Mouse (Mus musculus) gastrocnemius, adult 2 months (tissue): Measurements from ENCODE around the gene Vps4b. TPM values are rescaled to one million over a fixed set of nuclear protein-coding genes. Genes with fewer than 3 reads are reported as not detected.
A peak's percentile ranks its signal among the peaks of the same experiment; 100 is the strongest.

Source experiments
- DNase-seq: peaks from one replicate; pipeline ENCODE4 v3.0.0; 2022
- H3K27ac ChIP-seq: fragments of 200-600 bp; 2 replicates; pipeline ENCODE4 v1.8.1; 2022; ENCODE audit warnings: mild to moderate bottlenecking
- H3K4me3 ChIP-seq: fragments of 200-600 bp; 2 replicates; pipeline ENCODE4 v1.8.1; 2022; ENCODE audit warnings: mild to moderate bottlenecking, moderate library complexity
- CTCF ChIP-seq: fragments of 200-600 bp; IDR thresholded peaks from 2 replicates; pipeline ENCODE4 v1.8.1; 2022; ENCODE audit warnings: antibody characterized with exemption, mild to moderate bottlenecking, moderate library complexity
- intact Hi-C: fragments of 180-260 bp; cut with DNase I; formaldehyde crosslinking; loops from one replicate; pipeline ENCODE4 v1.15.1; 2025
- long read RNA-seq, 2 experiments: library from polyadenylated mRNA; stranded (forward); transcript quantifications; one replicate each; pipeline ENCODE4 v2.0.0; 2021
- total RNA-seq, 2 experiments: library from RNA; stranded (reverse); gene quantifications; 2 replicates each; pipeline ENCODE4 v1.2.3; 2021

The Vps4b gene
- total RNA-seq = 10 to 100 TPM; 18.5 to 20.2 TPM
- long read RNA-seq, experiment 1, full-length matches to known transcripts = 29 of 29 reads
- long read RNA-seq, experiment 1, partial matches to known transcripts = 0 of 29 reads
- long read RNA-seq, experiment 1, other reads (novel, unspliced or antisense) = 0 of 29 reads
- long read RNA-seq, experiment 2, full-length matches to known transcripts = 23 of 26 reads
- long read RNA-seq, experiment 2, partial matches to known transcripts = 0 of 26 reads
- long read RNA-seq, experiment 2, other reads (novel, unspliced or antisense) = 3 of 26 reads

DNA sequence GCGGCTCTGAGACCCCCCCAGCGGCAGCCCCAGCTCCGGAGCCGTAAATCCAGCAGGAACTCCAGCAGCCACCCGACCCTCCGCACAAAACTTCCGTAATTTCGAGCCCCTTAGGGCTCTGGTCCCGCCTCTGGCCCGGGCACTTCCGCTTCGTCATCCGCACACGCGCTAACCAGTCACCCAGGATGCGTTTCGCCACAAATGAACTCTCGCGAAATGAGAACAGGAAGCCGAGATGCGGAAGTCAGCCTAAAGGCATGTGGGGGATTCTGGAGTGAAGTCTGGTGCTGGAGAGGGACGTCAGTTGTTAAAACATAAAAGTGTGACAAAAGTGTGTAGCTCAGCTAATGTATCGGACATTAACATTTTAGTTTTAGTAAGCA is at the start of gene Vps4b:
Gene Vps4b (minus strand): TSS at position 187 of the 383 bp plus-strand sequence.
- no peak for TF ChIP-seq CTCF
- DNase-seq = peak; percentile 93
- H3K4me3 ChIP-seq = peak within 1 kb of the TSS; percentile 100
- peak within 1 kb of the TSS; percentile 97 for H3K27ac ChIP-seq
- intact Hi-C loops = loop anchor here (1.0 kb wide), 1 partner anchor 36 kb away; no protein-coding TSS in a partner anchor

DNA sequence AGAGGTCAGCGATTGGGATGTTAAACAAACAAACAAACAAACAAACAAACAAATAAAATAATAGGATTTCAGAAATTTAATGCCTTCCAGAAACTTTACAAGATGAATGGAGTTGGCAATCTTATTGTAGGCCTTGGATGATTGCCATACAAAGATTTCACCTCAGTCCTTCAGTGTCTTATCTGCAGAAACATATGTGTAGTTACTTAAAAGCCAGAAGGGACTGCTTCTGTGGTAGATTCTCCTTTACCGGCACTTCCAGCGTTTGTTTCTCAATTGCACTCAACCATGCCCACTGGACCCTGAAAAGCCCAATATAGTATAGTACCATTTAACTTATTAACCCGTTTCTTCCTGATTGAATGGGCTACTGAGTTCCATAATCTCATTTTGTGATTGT is 32.3 kb upstream of the Vps4b start:
- intact Hi-C loops = no loop called here
- no peak for DNase-seq

DNA sequence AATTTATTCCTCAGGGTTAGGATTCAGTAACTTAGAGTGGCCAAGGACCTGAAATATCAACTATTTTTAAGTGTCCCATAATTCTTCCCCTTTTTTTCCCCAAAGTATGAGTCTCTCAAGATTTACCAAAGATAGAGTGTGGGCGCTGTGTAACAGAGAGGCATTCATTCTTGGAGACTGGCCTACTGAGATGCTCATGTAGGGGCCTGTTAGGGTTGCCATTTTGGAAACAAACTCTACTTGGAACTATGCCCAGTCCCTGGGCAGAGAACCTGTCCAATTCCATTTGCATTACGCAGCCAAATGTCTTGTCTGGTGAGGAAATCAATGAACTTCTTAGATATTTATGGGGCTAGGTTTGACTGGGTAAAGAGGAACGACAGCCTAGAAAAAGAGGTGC is 25.8 kb upstream of the Vps4b start:
- no peak for DNase-seq
- H3K4me3 ChIP-seq = no peak overlapping the region
- intact Hi-C loops = no loop called here
- no peak overlapping the region for H3K27ac ChIP-seq
- no peak for TF ChIP-seq CTCF

More for the DNA sequence above, 32.3 kb upstream of the Vps4b start:
- no peak overlapping the region for H3K4me3 ChIP-seq
- no peak overlapping the region for H3K27ac ChIP-seq
- TF ChIP-seq CTCF = no peak

DNA sequence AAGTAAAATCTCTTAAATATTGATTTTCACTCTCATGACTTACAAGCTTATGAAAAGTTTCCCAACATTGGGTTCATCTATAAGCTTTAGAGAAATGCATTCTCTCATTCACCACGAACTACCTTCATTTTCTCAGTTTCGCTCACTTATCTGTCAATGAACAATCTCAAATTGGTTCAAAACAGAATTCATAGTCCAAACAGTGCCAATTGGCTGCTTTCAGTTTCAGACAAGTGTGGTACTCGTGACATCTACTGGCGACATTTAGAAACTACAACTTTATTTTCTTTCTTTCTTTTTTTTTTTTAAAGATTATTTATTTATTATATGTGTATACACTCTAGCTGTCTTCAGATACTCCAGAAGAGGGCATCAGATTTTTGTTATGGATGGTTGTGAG is 21.8 kb upstream of the Vps4b start:
- no peak overlapping the region for H3K27ac ChIP-seq
- H3K4me3 ChIP-seq = no peak overlapping the region
- intact Hi-C loops = loop anchor here (1.0 to 5.0 kb wide), 2 partner anchors 306 to 393 kb away; no protein-coding TSS in a partner anchor
- peak; percentile 58 for TF ChIP-seq CTCF
- DNase-seq = no peak

DNA sequence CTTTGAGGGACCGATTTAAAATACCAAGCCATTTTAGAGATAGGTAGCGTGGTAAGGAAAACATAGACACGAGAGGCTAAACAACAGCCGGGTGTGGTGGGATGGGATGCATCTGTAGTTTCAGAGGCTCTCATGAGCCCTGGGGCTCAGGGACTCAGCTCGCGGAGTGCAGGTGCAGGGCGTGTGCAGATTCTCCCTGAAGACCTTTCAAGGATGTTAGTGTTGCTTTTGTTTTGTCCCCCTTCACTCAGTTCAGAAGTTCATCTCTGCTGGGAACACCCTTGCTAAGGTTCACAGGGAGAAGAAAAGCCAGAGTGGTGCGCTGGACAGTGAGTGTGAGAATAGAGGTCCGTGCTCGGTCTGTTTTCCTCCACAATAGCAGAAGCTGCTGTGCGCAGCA is 20.2 kb upstream of the Vps4b start:
- no peak for TF ChIP-seq CTCF
- no peak overlapping the region for H3K4me3 ChIP-seq
- H3K27ac ChIP-seq = no peak overlapping the region
- intact Hi-C loops = loop anchor here (5.0 kb wide), 1 partner anchor 304 kb away; no protein-coding TSS in a partner anchor
- DNase-seq = no peak

DNA sequence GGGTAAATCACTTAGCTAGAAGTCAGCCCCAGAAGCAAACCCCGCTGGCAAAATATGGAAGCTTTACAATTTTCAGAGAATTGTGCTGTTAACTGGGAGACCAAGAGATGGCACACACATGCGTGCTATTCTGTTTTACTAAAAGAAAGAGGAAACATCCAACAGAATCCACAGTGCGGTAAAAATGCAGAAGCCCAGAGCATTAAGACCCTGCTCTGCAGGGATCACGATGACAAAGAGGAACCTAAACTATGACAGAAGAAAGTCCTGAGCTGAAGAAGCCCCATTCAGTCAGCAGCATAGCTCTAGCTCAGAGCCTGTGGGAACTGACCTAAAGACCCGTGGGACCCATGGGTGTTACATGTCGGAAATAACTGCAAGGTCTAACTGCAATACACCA is 18.7 kb upstream of the Vps4b start:
- Histone ChIP-seq H3K27ac (no peak overlapping the region), H3K4me3 (no peak overlapping the region)
- DNase-seq = no peak
- intact Hi-C loops = loop anchor here (5.0 kb wide), 1 partner anchor 303 kb away; no protein-coding TSS in a partner anchor
- no peak for TF ChIP-seq CTCF

DNA sequence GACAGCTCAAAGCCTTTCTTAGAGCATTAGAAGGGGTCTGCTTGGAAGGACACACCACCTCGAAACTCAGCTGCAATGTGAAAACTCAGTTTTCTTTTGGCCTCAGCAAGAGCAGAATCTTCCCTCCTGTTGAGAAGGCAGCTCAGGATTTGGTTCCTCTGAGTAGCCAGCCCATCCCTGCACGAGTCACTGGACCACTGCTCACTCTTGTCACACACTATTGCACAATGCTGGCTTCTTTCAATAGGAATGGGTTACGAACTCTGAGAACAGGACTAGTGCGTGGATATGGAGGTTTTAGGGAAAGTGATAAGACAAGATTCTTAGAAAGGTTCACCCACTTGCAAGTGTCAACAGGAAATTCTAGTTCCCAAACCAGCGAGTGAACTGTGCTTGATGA is 18.3 kb upstream of the Vps4b start:
- Histone ChIP-seq H3K27ac (no peak overlapping the region), H3K4me3 (no peak overlapping the region)
- intact Hi-C loops = loop anchor here (5.0 kb wide), 1 partner anchor 303 kb away; no protein-coding TSS in a partner anchor
- no peak for DNase-seq
- no peak for TF ChIP-seq CTCF

DNA sequence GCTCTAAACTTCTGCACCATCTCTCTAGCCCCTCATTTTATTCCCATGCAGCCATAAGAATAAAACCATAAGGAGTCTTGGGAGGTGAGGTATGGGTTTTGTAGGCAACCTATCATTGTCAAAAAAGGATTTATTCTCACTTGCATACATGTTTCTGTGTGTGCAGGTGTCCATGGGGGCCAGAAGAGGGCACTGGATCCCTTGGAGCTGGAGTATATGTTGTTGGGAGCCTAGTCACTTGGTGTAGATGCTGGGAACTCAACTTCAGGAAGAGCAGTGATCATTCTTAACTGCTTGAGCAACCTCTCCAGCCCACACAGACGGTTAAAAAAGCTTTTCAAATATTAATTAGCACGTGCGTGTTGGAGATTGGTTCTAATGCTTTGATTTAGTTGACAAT is 3.4 kb upstream of the Vps4b start:
- intact Hi-C loops = no loop called here
- Histone ChIP-seq H3K4me3 (no peak overlapping the region), H3K27ac (no peak overlapping the region)
- no peak for DNase-seq
- no peak for TF ChIP-seq CTCF

DNA sequence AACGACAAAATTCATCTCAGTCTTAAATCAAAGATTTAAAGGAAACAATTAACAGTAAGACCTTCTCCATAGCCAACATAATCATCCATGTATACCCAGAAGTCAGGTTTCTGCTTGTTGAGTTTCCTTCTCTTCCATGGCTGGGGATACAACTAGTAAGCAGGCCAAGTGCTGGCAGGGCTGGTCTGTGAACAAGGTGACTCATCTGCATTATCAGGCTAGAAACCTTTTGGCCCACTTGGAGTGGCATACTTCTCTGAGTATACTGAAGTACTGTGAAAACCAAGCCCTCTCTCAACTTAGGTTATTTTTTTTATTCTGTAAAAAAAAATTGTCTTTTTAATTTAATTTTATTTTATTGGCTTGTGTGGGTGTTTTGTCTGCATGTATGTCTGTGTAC is 2.9 kb upstream of the Vps4b start:
- intact Hi-C loops = no loop called here
- no peak overlapping the region for H3K27ac ChIP-seq
- no peak for TF ChIP-seq CTCF
- DNase-seq = no peak
- H3K4me3 ChIP-seq = no peak overlapping the region

DNA sequence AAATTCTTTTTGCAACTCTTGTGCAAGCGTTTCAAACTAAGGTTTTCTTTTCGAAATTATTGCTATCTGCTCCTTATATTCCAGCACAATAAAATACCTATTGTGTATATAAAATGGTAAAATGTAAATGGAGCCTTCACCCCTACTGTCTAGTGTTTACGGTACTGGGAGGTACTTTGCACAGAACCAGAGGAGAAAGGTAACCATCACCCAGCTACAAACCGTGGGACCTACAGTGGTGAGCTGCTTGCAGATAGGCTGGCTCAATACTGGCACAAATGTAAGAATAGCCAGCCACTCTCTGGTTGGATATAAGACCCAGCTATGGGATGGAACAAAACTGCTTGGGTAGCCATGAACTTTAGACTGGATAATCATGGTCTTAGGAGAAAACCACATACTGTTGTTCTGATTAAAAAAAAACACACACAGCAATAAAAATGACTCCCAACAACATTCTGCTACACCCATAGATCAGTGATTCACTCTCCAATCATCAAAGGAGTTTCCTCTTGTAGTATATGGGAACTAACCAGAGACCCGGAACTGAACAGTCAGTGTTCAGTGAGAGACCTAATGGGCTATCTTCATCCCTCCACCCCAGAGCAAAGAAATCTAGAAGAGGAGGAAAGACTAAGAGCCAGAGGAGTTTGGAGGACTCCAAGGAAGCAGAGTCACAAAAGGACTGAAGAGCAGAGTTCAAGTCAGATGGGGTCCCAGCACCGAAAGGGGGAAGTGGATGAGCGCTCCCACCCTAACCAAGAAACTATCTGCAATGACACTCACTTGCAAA is 655 bp upstream of the Vps4b start:
- intact Hi-C loops = loop anchor here (1.0 kb wide), 1 partner anchor 37 kb away; no protein-coding TSS in a partner anchor
- Histone ChIP-seq H3K27ac (peak overlapping the region; percentile 97), H3K4me3 (peak overlapping the region; percentile 100)
- no peak for DNase-seq
- TF ChIP-seq CTCF = no peak

DNA sequence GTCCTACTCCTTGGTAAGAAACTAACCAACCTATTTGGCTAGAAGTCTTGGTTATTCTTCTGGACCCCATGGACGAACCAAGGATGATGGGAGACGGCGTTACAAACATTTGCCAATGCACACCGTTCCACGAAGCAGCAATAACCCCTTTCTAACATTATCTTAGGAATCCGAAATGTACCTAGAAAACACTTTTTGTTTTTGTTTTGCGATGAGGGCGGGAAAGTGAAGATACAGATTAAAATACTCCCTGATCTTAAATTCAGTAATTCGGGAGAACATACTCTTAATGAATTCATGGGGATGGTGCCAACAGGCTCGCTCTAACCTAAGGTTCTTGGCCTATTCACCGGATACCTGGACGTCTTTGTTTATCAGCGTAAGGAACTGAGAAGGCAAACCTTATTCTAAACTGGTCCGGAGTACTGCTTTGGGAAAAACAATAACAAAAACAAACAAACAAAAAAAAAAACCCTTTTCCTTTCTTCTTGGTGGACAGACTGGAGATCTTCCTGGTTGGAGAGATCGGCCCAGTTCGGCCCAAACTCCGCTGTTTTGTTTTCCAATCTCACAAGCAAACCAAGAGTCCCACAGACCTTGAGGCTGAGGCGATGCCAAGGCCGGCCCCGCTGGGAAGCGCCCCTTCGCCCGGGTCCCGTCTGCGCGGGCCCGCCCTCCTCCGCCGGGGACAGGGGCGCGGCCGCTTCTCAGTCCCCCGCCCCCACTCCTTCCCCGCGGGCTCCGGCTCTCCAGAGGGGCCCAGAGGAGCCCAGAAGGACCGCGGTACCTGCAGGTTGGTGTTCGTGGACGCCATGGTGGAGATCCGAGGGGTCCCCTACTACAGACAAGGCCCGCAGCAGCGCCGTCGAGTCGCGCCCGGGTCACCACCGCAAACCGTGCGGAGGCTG is 640 bp downstream of the Vps4b start:
- intact Hi-C loops = loop anchor here (1.0 kb wide), 1 partner anchor 36 kb away; no protein-coding TSS in a partner anchor
- TF ChIP-seq CTCF = no peak
- DNase-seq = peak; percentile 71
- Histone ChIP-seq H3K27ac (peak overlapping the region; percentile 97), H3K4me3 (peak overlapping the region; percentile 100)

DNA sequence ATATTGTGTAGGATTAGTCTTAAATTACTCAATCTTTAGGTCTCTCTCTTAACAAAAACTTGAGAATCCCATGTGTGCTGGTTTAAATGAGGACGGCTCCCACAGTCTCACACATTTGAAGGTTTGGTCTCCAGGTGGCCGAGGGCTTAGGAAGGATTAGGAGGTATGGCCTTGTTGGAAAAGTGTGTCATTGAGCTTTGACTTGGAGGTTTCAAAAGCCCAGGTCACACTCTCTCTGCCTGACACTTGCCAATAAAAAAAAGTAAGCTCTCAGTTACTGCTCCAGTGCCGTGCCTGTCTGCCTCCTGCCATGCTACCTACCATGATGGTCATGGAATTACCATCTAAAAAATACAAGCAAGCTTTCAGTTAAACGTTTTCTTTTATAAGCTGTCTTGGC is 21.6 kb downstream of the Vps4b start:
- intact Hi-C loops = no loop called here

More for the DNA sequence above, 21.6 kb downstream of the Vps4b start:
- no peak for DNase-seq
- no peak overlapping the region for H3K27ac ChIP-seq
- no peak for TF ChIP-seq CTCF
- no peak overlapping the region for H3K4me3 ChIP-seq
